Mouse (Mus musculus) myocyte (in vitro differentiated cells): Measurements from ENCODE around the gene Mesd. TPM values are rescaled to one million over a fixed set of nuclear protein-coding genes. Genes with fewer than 3 reads are reported as not detected.

Source experiments
- H3K27me3 ChIP-seq: one replicate; pipeline ENCODE4 v1.6.1; 2011; ENCODE audit not compliant: control insufficient read depth, insufficient read depth, insufficient read length
- H3K36me3 ChIP-seq: one replicate; pipeline ENCODE4 v1.6.1; 2011; ENCODE audit not compliant: control insufficient read depth, insufficient read depth
- H3K4me2 ChIP-seq: one replicate; pipeline ENCODE4 v1.6.1; 2011; ENCODE audit warnings: low read depth, control low read depth
- H3K4me3 ChIP-seq: one replicate; pipeline ENCODE4 v1.5.1; 2011; ENCODE audit warnings: mild to moderate bottlenecking, control low read depth, moderate library complexity
- H3K79me2 ChIP-seq: one replicate; pipeline ENCODE4 v1.6.1; 2011; ENCODE audit not compliant: control insufficient read depth, insufficient read depth
- H3ac ChIP-seq: one replicate; pipeline ENCODE4 v1.6.1; 2011; ENCODE audit not compliant: control insufficient read depth, insufficient read length
- CEBPB ChIP-seq: IDR thresholded peaks from 2 replicates; pipeline ENCODE4 v1.6.1; 2011; ENCODE audit warnings: mild to moderate bottlenecking, moderate library complexity; ENCODE audit not compliant: poor library complexity, insufficient read depth, severe bottlenecking
- E2F4 ChIP-seq: IDR thresholded peaks from one replicate; pipeline ENCODE4 v1.6.1; 2011; ENCODE audit warnings: mild to moderate bottlenecking, control low read depth, moderate library complexity; ENCODE audit not compliant: insufficient read depth
- MAX ChIP-seq: IDR thresholded peaks from one replicate; pipeline ENCODE4 v1.6.1; 2011; ENCODE audit warnings: low read depth, mild to moderate bottlenecking, control low read depth
- MYOD1 ChIP-seq, 3 experiments: IDR thresholded peaks; one replicate each; pipeline ENCODE4 v1.6.1; 2011; ENCODE audit warnings: control low read depth in 2 of 3, low read depth in 2 of 3, mild to moderate bottlenecking in 2 of 3, moderate library complexity in 1 of 3; ENCODE audit not compliant: insufficient read length in 2 of 3, control insufficient read depth in 1 of 3
- MYOG ChIP-seq, 3 experiments: IDR thresholded peaks; one replicate each; pipeline ENCODE4 v1.6.1; 2011; ENCODE audit warnings: control low read depth in 2 of 3, low read depth in 2 of 3, mild to moderate bottlenecking in 2 of 3; ENCODE audit not compliant: insufficient read length in 2 of 3, control insufficient read depth in 1 of 3, insufficient read depth in 1 of 3
- POLR2A ChIP-seq: IDR thresholded peaks from one replicate; pipeline ENCODE4 v1.6.1; 2011; ENCODE audit warnings: low read depth, mild to moderate bottlenecking, control low read depth, moderate library complexity; ENCODE audit not compliant: insufficient read length
- POLR2AphosphoS2 ChIP-seq: IDR thresholded peaks from one replicate; pipeline ENCODE4 v1.6.1; 2011; ENCODE audit warnings: low read depth, control low read depth; ENCODE audit not compliant: insufficient read length
- REST ChIP-seq: IDR thresholded peaks from one replicate; pipeline ENCODE4 v1.6.1; 2011; ENCODE audit warnings: mild to moderate bottlenecking, control low read depth, moderate library complexity; ENCODE audit not compliant: insufficient read depth, insufficient read length
- SRF ChIP-seq: IDR thresholded peaks from one replicate; pipeline ENCODE4 v1.6.1; 2011; ENCODE audit warnings: low read depth; ENCODE audit not compliant: control insufficient read depth, insufficient read length
- TCF12 ChIP-seq: IDR thresholded peaks from one replicate; pipeline ENCODE4 v1.6.1; 2011; ENCODE audit warnings: mild to moderate bottlenecking, control low read depth; ENCODE audit not compliant: poor library complexity, insufficient read depth, severe bottlenecking
- TCF3 ChIP-seq: IDR thresholded peaks from one replicate; pipeline ENCODE4 v1.6.1; 2011; ENCODE audit warnings: low read depth, control low read depth; ENCODE audit not compliant: insufficient read length
- USF1 ChIP-seq: IDR thresholded peaks from one replicate; pipeline ENCODE4 v1.6.1; 2011; ENCODE audit warnings: low read depth, mild to moderate bottlenecking, control low read depth, moderate library complexity
- polyA plus RNA-seq: library from polyadenylated mRNA; unstranded; fragments of >200 nt; fragmentation: generic; extraction: Trizol; gene quantifications from one replicate; pipeline ENCODE4 v1.2.1, GENCODE M21; 2012; ENCODE audit warnings: missing spikeins

Gene Mesd
- polyA plus RNA-seq, 1 experiment: 81.3 TPM

DNA sequence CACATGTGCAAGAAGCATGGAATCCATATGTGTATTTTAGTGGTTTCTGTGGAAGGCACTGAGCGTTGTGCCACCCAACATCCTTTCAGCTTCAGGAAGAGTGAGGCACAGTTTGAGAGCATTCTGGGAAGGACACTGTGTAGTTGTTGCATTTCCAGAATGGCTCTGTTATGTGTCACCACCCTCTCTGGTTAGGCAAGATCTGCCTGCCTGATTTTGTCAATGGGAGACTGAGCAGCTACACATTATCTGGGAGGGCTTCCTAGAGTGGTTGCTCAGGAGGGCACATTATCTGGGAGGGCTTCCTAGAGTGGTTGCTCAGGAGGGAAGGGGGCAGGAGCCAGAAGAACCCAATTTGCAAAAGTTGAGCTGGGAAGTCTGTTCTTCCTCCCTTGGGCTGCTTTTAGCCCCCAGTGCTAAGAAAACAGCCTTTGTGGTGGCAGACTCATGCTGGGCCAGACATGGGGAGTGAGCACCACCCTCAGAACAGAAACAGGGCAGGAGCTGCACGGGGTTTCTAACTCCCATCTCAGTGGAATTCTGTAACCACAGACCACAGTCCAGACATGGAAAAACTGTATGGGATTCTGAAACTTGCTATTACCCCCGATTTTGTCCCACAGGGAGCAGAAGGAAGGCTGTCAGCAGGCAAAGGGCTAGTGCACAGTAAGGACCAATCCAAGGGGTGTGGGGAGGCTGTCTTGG lies 54.9 kb downstream of the Mesd start:
- no peaks in the 10 kb centered on the region for H3K27me3 ChIP-seq
- TF ChIP-seq POLR2AphosphoS2: no peak
- 0 out of 2 replicates have a peak, but pooled peaks have one; percentile 2 for TF ChIP-seq CEBPB
- TF ChIP-seq TCF12: no peak
- TF ChIP-seq TCF3: no peak
- no peak for TF ChIP-seq SRF
- TF ChIP-seq MYOG (IDR thresholded peaks at IDR 0.05; ENCODE audit: control insufficient read depth in 1 of 3, insufficient read depth in 1 of 3, insufficient read length in 2 of 3, low read depth in 2 of 3): no peak
- no peak for TF ChIP-seq E2F4
- TF ChIP-seq POLR2A: no peak
- H3K36me3 ChIP-seq: peaks cover 10% of the 10 kb centered on the region

GRCm38 (mm10) chr7:83940136-83940535 lies 55.9 kb downstream of the Mesd start:
- H3K4me2 ChIP-seq: peak overlapping the region; percentile 27
- H3K79me2 ChIP-seq: no peaks in the 10 kb centered on the region
- no peak for TF ChIP-seq MYOG (IDR thresholded peaks at IDR 0.05; ENCODE audit: control insufficient read depth in 1 of 3, insufficient read depth in 1 of 3, insufficient read length in 2 of 3, low read depth in 2 of 3)
- TF ChIP-seq MAX: no peak
- no peak for TF ChIP-seq POLR2A
- no peak for TF ChIP-seq REST
- TF ChIP-seq E2F4: no peak
- TF ChIP-seq CEBPB: no peak
- TF ChIP-seq MYOD1 (IDR thresholded peaks at IDR 0.05; ENCODE audit: control insufficient read depth in 1 of 3, insufficient read length in 2 of 3, low read depth in 2 of 3): no peak
- TF ChIP-seq TCF12: no peak
- TF ChIP-seq POLR2AphosphoS2: no peak
- TF ChIP-seq SRF: no peak
- H3K27me3 ChIP-seq: no peaks in the 10 kb centered on the region
- H3ac ChIP-seq: no peak overlapping the region
- no peak overlapping the region for H3K4me3 ChIP-seq
- peaks cover 11% of the 10 kb centered on the region for H3K36me3 ChIP-seq

More for the DNA sequence above, 54.9 kb downstream of the Mesd start:
- H3K79me2 ChIP-seq: no peaks in the 10 kb centered on the region
- H3K4me3 ChIP-seq: no peak overlapping the region
- H3ac ChIP-seq: no peak overlapping the region
- peak overlapping the region; percentile 54 for H3K4me2 ChIP-seq

GRCm38 (mm10) chr7:83941701-83942101 lies 57.4 kb downstream of the Mesd start:
- H3K79me2 ChIP-seq: no peaks in the 10 kb centered on the region
- no peak overlapping the region for H3K4me3 ChIP-seq
- H3K36me3 ChIP-seq: peaks cover 11% of the 10 kb centered on the region
- H3K4me2 ChIP-seq: no peak overlapping the region
- no peak overlapping the region for H3ac ChIP-seq
- no peak for TF ChIP-seq TCF3
- TF ChIP-seq MYOG (IDR thresholded peaks at IDR 0.05; ENCODE audit: control insufficient read depth in 1 of 3, insufficient read depth in 1 of 3, insufficient read length in 2 of 3, low read depth in 2 of 3): no peak
- no peak for TF ChIP-seq MYOD1 (IDR thresholded peaks at IDR 0.05; ENCODE audit: control insufficient read depth in 1 of 3, insufficient read length in 2 of 3, low read depth in 2 of 3)
- TF ChIP-seq E2F4: no peak
- TF ChIP-seq POLR2AphosphoS2: no peak
- no peak for TF ChIP-seq USF1
- TF ChIP-seq POLR2A: no peak
- TF ChIP-seq SRF: no peak
- TF ChIP-seq REST: no peak
- TF ChIP-seq MAX: no peak
- no peak for TF ChIP-seq CEBPB
- no peak for TF ChIP-seq TCF12
- no peaks in the 10 kb centered on the region for H3K27me3 ChIP-seq

- Histone ChIP-seq H3K4me2 (no peak overlapping the region), H3ac (no peak overlapping the region), H3K4me3 (no peak overlapping the region), H3K36me3 (peaks cover 12% of the 10 kb centered on the region), H3K79me2 (no peaks in the 10 kb centered on the region), H3K27me3 (no peaks in the 10 kb centered on the region)
- TF ChIP-seq USF1: peak; percentile 48
- no peak for TF ChIP-seq POLR2A
- no peak for TF ChIP-seq POLR2AphosphoS2
Measured at GRCm38 (mm10) chr7:83948743-83949142, 64.5 kb downstream of the Mesd start.

- no peak for TF ChIP-seq E2F4
- no peak for TF ChIP-seq MYOD1 (IDR thresholded peaks at IDR 0.05; ENCODE audit: control insufficient read depth in 1 of 3, insufficient read length in 2 of 3, low read depth in 2 of 3)
- no peak for TF ChIP-seq REST
- TF ChIP-seq SRF: no peak
- no peak for TF ChIP-seq TCF12
- no peak for TF ChIP-seq POLR2A
- no peak for TF ChIP-seq MYOG (IDR thresholded peaks at IDR 0.05; ENCODE audit: control insufficient read depth in 1 of 3, insufficient read depth in 1 of 3, insufficient read length in 2 of 3, low read depth in 2 of 3)
- no peak for TF ChIP-seq CEBPB
- TF ChIP-seq USF1: no peak
- no peak for TF ChIP-seq POLR2AphosphoS2
- TF ChIP-seq MAX: no peak
- TF ChIP-seq TCF3: no peak
- Histone ChIP-seq H3K79me2 (no peaks in the 10 kb centered on the region), H3K4me3 (no peak overlapping the region), H3K36me3 (peaks cover 8% of the 10 kb centered on the region), H3K4me2 (no peak overlapping the region), H3ac (no peak overlapping the region), H3K27me3 (no peaks in the 10 kb centered on the region)
Measured at GRCm38 (mm10) chr7:83949662-83950061, 65.4 kb downstream of the Mesd start.

Other genes starting within 250 kb of the Mesd start
- 0.11 TPM for gene Il16, start 138.7 kb upstream of the Mesd start, polyA plus RNA-seq
- gene Cfap161, start 89.6 kb upstream of the Mesd start, polyA plus RNA-seq: 0.08 TPM
- gene Tlnrd1, start 161 bp upstream of the Mesd start, polyA plus RNA-seq: 25.5 TPM
- gene Cemip, start 202.0 kb downstream of the Mesd start, polyA plus RNA-seq: 11.2 TPM